Mouse (Mus musculus) embryonic fibroblast, embryonic 13.5 days (primary cell): Measurements from ENCODE around the gene Rsf1. TPM values are rescaled to one million over a fixed set of nuclear protein-coding genes. Genes with fewer than 3 reads are reported as not detected.

ENCODE experiments used
- H3K27ac ChIP-seq: 2 replicates; pipeline ENCODE4 v1.5.1; 2012; ENCODE audit warnings: low read length, control low read depth, inconsistent platforms; ENCODE audit not compliant: insufficient read depth
- H3K4me1 ChIP-seq: 2 replicates; pipeline ENCODE4 v1.6.1; 2011; ENCODE audit warnings: low read length; ENCODE audit not compliant: control insufficient read depth, insufficient read depth
- H3K4me3 ChIP-seq: 2 replicates; pipeline ENCODE4 v1.5.1; 2011; ENCODE audit warnings: mild to moderate bottlenecking, control low read depth, low read length; ENCODE audit not compliant: insufficient read depth
- CTCF ChIP-seq: IDR thresholded peaks from 2 replicates; pipeline ENCODE4 v1.5.1; 2011; ENCODE audit warnings: mild to moderate bottlenecking, control low read depth, low read length, moderate library complexity, borderline replicate concordance; ENCODE audit not compliant: insufficient read depth
- POLR2A ChIP-seq: IDR thresholded peaks from 2 replicates; pipeline ENCODE4 v1.6.1; 2011; ENCODE audit warnings: low read depth, mild to moderate bottlenecking, control low read depth, low read length, moderate library complexity
- polyA plus RNA-seq: library from polyadenylated mRNA; stranded (reverse); fragments of >200 nt; gene quantifications from 2 replicates; pipeline ENCODE4 v1.2.4, GENCODE M21; 2011; ENCODE audit warnings: low read depth; ENCODE audit not compliant: missing spikeins, insufficient read length

Gene Rsf1
- 24.2 and 26.2 TPM in 2 replicates for polyA plus RNA-seq

DNA sequence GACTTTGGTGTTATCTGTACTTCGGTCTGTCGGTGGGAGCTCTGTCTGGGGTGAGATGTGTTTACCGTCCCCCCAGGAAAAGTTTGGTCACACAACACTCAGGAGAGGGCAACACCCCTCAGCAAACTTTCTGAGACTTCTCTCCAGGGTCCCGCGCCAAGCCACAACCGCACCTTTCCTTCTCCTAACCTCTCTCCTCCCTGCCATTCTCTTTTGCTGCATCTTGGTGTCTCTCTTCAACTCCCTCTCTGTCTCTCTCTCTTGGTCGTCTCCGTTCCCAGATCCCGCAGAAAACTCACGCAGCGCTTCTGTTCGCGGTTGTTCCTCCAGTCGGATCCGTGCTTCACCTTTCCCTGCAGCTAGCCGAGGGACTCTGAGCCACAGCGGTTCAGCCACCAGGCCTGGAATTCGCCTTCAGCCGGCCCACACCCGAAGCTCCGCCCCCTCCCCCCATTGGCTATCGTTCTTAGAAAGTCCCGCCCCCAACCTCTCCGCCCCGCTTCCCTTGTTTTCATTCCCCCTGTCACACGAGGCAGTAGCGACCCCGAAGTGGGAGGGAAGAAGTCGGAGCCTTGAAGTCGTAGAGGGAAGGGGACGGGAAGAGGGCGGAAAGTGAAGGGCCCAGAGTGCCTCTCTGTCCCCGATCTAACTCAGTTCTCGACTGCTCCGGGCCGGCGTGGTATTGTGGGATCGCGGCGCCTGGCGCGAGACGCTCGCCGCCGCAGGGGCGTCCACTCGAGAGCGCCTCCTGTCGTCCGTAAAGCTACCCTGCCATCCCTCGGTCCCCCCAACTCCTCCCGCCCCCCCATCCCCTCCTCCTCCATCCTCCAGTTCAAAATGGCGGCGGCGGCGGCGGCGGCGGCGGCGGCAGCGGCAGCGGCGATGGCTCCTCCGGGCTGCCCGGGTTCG, at the start of gene Rsf1, which contains the start of gene Aamdc:
Gene Rsf1, plus strand, starts transcription at position 823 of the 909 bp plus-strand sequence.
Gene Aamdc, minus strand, starts transcription at position 431 of the 909 bp plus-strand sequence.
- H3K4me3 ChIP-seq: peak within 1 kb of the TSS; percentile 91
- no peaks in the 10 kb centered on the region for H3K4me1 ChIP-seq
- TF ChIP-seq POLR2A: peak; percentile 98
- TF ChIP-seq CTCF: peak; percentile 75
- H3K27ac ChIP-seq: peak within 1 kb of the TSS; percentile 92

DNA sequence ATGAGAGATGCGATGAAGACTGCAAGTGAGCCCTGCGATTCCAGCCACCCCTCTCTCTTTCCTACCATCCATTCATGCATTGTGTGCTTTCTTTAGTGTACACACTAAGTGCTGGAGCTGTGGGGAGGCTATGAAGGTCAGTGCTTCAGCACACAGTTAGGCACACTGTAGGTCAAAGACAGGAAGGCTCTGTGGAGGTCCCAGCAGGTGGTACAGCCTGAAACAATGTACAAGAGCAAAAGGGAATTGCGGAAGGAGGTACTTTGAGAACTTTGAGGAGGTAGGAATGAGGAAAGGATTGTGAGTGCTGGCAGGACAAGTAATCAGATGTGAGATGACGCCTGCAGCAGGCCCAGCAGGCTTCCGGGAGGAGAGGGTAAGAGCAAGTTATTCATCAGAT, 44.2 kb upstream of the Rsf1 start:
- Histone ChIP-seq H3K4me3 (no peak overlapping the region), H3K27ac (no peak overlapping the region), H3K4me1 (no peaks in the 10 kb centered on the region)
- TF ChIP-seq POLR2A: no peak

DNA sequence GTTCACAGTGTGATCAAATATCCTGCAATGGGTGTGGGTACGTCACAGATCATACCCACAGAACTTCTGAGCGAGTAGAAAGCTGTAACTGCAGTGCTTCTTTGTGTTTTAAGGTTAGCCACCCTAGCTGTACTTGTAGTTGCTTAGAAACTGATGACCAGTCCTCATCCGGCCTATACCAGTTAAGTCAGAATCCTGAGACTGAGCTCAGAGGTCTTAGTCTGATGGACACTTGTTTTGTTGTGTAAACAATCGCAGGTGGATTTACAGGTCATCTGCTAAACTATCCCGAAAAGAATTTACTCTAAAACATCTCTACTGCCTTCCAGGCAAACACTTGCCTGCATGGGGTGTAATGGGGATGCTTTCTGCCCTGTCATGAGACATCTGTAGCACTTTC, 43.1 kb upstream of the Rsf1 start:
- no peak overlapping the region for H3K27ac ChIP-seq
- no peak overlapping the region for H3K4me3 ChIP-seq
- H3K4me1 ChIP-seq: no peaks in the 10 kb centered on the region
- no peak for TF ChIP-seq POLR2A
- no peak for TF ChIP-seq CTCF

DNA sequence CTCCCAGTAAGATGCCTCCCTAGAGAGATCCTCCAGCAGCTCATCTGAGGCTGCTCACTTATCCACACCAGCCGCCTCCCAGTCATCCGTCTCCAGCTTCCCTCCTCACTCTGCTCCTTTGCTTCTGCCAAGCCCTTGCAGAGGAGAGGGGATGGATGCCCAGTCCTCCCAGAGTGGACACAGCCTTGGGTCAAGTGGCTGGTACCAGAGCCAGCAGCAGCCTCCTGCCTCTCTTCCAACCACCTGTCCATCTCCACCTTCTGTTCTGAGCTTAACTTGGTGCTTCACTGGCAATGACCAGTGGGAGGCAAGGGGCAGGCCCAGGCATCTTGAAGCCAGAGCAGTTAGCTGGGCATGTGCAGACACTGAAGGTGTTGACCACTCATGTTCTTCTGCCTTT, 33.2 kb upstream of the Rsf1 start:
- H3K4me1 ChIP-seq: no peaks in the 10 kb centered on the region
- no peak overlapping the region for H3K27ac ChIP-seq
- TF ChIP-seq POLR2A: no peak
- TF ChIP-seq CTCF: no peak
- no peak overlapping the region for H3K4me3 ChIP-seq

DNA sequence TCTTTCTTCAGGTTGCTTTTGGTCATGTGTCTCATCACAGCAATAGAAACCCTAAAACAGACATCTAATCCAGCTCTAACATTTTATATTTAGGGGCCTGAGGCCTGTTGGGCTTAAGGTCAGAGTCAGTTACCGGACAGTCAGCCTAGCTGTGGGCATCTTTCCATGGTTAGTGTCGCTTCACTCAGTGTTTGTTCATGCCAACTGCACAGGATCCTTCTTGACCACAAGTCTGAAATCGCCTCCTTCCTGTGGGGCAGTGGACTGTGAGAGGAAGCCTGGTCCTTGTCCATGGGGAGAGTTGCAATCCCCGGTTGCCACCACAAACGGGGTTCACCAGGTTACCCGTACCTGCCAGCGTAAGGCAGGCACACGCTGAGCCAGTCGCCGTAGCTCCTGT, 30.4 kb upstream of the Rsf1 start:
- H3K27ac ChIP-seq: no peak overlapping the region

DNA sequence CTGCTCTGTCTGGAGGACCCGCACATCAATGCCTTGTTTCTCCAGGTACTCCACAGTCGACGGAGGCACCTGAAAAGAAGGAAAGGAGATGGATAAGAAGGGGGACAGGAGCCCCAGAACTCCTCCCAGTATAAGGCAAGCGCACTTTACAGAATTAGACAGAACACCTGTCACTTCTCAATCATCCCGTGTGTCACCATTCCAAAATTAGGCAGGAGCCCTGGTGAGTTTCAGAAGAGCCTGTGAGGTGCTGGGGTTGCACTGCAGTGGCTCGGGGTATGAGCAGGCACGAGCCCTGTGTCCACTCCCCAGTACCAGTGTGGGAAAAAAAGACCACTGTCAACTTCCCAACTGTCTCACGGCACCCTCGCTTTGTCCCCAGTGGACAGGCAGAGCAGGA, 29.0 kb upstream of the Rsf1 start:
- Histone ChIP-seq H3K27ac (no peak overlapping the region), H3K4me1 (no peaks in the 10 kb centered on the region), H3K4me3 (no peak overlapping the region)
- TF ChIP-seq CTCF: no peak
- TF ChIP-seq POLR2A: no peak

More for the DNA sequence above, 30.4 kb upstream of the Rsf1 start:
- Histone ChIP-seq H3K4me1 (no peaks in the 10 kb centered on the region), H3K4me3 (no peak overlapping the region)
- no peak for TF ChIP-seq CTCF
- no peak for TF ChIP-seq POLR2A

DNA sequence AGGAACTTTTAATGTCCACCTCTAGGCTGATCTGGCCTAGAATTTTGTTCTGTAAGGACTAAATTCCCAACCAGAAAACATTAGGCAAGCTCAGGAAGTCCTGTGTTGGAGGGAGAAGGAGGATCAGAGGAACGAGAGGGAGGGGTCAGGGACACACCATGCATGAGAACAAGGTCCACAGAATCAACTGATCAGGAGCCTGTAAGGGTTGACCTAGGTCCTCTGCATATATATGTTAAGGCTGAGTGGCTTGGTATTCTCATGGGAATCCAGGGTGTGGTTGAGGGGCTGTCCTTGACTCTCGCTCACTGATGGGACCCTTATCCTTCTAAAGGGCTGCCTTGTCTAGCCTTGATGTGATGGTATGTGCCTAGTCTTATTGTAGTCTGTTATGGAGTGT, 16.1 kb upstream of the Rsf1 start:
- no peak for TF ChIP-seq POLR2A
- TF ChIP-seq CTCF: no peak
- Histone ChIP-seq H3K27ac (no peak overlapping the region), H3K4me1 (no peaks in the 10 kb centered on the region), H3K4me3 (no peak overlapping the region)

DNA sequence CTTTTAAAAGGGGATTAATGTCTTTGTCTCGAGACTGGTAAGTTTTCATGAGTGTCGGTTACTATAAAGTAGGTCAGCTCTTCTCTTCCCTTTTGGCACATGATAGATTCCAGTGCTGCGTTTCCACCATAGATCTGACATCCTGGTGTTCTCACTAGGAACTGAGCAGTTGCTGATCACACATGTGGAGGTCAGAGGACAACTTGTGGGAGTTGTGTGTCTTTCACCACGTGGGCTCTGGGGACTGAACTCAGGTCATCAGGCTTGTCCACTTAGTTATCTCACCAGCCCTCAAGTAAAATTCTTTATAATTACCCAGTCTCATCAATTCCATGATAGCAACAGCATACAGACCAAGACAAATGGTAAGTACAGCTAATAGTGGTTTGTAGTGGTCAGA, 10.3 kb upstream of the Rsf1 start:
- Histone ChIP-seq H3K27ac (no peak overlapping the region), H3K4me1 (no peaks in the 10 kb centered on the region), H3K4me3 (no peak overlapping the region)
- TF ChIP-seq POLR2A: no peak
- no peak for TF ChIP-seq CTCF

DNA sequence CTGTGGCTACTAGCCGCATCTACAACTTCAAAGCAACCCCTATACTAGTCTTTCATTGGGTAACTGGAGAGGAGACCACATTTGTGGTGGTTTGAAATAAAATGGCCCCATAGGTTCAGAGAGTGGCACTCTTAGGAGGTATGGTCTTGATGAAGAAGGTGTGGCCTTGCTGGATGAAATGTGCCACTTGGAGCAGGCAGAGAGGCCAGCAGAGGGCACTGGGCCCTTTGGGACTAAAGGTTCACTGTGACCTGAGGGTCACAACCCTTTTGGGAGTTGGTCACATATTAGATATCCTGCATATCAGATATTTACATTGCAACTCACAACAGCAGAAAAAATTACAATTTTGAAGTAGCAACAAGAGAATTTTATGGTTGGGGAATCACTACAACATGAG, 9.3 kb upstream of the Rsf1 start:
- H3K27ac ChIP-seq: no peak overlapping the region
- H3K4me3 ChIP-seq: no peak overlapping the region
- no peaks in the 10 kb centered on the region for H3K4me1 ChIP-seq
- no peak for TF ChIP-seq POLR2A
- no peak for TF ChIP-seq CTCF

DNA sequence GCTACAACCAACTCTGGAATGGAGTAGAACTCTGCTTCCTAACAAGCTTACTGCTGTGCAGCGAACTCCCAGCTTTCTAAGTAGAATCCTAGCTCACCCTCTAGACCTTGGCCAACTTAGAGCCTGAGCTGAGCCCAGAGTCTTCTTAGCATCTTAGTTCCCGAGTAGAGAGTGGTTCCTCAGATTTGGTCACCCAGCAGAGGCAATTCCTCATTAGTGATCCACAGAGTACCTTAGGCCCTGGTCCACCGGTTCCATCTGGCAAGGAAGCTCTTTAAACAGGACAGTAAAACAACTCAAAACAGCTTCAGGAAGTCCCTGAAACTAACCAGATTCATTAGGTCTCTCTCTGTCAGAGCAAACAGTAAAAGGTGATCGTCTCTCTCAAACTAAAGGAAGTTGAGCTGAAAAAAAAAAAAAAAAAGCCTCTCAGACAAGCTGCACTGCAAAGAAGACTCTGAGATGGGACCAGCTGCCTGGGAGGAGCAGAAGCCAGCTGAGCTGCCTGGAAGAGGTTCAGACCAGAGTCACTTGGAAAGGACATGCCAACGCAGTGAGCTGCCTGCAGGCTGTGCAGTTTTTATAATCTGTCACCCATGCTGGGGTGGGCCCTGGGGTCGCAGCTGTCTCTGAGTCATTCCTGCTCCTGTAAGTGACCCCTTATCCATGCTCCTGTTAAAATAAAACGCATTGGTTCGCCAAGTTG, 1.2 kb upstream of the Rsf1 start:
- no peaks in the 10 kb centered on the region for H3K4me1 ChIP-seq
- H3K27ac ChIP-seq: 0 out of 2 replicates have a peak overlapping the region, but pooled peaks have one; percentile 59
- TF ChIP-seq CTCF: no peak
- H3K4me3 ChIP-seq: peak overlapping the region; percentile 64
